Mouse (Mus musculus): ENCODE data around the gene Gm20403. TPM values are rescaled to one million over a fixed set of nuclear protein-coding genes. Genes with fewer than 3 reads are reported as not detected.

Gm20403 gene
- polyA plus RNA-seq, 1 experiment from 2014 or later, result not detected

DNA sequence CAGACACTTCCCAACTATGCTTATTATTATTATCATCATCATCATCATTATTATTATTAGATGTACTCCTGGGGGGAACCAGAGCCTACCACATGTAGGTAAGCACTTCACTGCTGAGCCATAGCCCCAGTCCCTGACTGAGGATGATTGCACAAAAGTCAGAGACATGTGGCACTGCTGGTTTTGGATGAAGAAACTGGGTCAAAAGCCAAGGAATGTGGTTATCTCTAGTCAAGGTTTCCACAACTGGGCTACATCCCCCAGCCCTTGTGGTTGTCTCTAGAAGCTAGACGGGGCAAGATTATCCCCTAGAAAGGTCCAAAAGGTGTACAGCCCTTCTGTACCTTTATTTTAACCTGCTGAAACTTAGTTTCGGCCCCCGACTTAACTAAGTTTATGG lies 6.5 kb upstream of the Gm20403 start:
- no peak overlapping the region for H3K27ac ChIP-seq (replicated peaks in 1 of 2; ENCODE audit: control insufficient read depth in 1 of 2, insufficient read depth in 1 of 2, low read depth in 2 of 2, low read length in 2 of 2)
- no peak overlapping the region for H3K4me3 ChIP-seq (ENCODE audit: control insufficient read depth in 1 of 2, insufficient read depth in 1 of 2, low read depth in 1 of 2, low read length in 2 of 2)
- no peaks in the 10 kb centered on the region for H3K27me3 ChIP-seq (ENCODE audit: control insufficient read depth, insufficient read depth, low read length)
- no peak overlapping the region for H3K9ac ChIP-seq (ENCODE audit: low read length)
- WGBS, result 70% methylated on average over 3 of the region's 3 CpGs
- no peaks in the 10 kb centered on the region for H3K36me3 ChIP-seq (ENCODE audit: control insufficient read depth, insufficient read depth, low read length)
- H3K4me1 ChIP-seq (ENCODE audit: control insufficient read depth in 2 of 2, insufficient read depth in 2 of 2, low read length in 2 of 2), result no peaks in the 10 kb centered on the region; a peak in 1 of 4 replicates
- no peaks in the 10 kb centered on the region for H3K9me3 ChIP-seq (ENCODE audit: control insufficient read depth, low read length)
- no peak for ATAC-seq (ENCODE audit: insufficient number of reproducible peaks, insufficient read depth, low FRiP score, low read depth)
- H3K4me2 ChIP-seq (ENCODE audit: low read length), result no peak overlapping the region

- no peak overlapping the region for H3K9ac ChIP-seq (ENCODE audit: low read length)
- no peaks in the 10 kb centered on the region for H3K9me3 ChIP-seq (ENCODE audit: control insufficient read depth, low read length)
- H3K36me3 ChIP-seq (ENCODE audit: control insufficient read depth, insufficient read depth, low read length), result no peaks in the 10 kb centered on the region
- no peak overlapping the region for H3K4me2 ChIP-seq (ENCODE audit: low read length)
- ATAC-seq (ENCODE audit: insufficient number of reproducible peaks, insufficient read depth, low FRiP score, low read depth), result no peak
- WGBS, result 71% methylated on average over 4 of the region's 4 CpGs
- H3K4me3 ChIP-seq (ENCODE audit: control insufficient read depth in 1 of 2, insufficient read depth in 1 of 2, low read depth in 1 of 2, low read length in 2 of 2), result no peak overlapping the region
- no peaks in the 10 kb centered on the region; a peak in 1 of 4 replicates for H3K4me1 ChIP-seq (ENCODE audit: control insufficient read depth in 2 of 2, insufficient read depth in 2 of 2, low read length in 2 of 2)
- no peaks in the 10 kb centered on the region for H3K27me3 ChIP-seq (ENCODE audit: control insufficient read depth, insufficient read depth, low read length)
- no peak overlapping the region for H3K27ac ChIP-seq (replicated peaks in 1 of 2; ENCODE audit: control insufficient read depth in 1 of 2, insufficient read depth in 1 of 2, low read depth in 2 of 2, low read length in 2 of 2)
Measured at GRCm38 (mm10) chr12:54988323-54988850, 2.1 kb upstream of the Gm20403 start.

DNA sequence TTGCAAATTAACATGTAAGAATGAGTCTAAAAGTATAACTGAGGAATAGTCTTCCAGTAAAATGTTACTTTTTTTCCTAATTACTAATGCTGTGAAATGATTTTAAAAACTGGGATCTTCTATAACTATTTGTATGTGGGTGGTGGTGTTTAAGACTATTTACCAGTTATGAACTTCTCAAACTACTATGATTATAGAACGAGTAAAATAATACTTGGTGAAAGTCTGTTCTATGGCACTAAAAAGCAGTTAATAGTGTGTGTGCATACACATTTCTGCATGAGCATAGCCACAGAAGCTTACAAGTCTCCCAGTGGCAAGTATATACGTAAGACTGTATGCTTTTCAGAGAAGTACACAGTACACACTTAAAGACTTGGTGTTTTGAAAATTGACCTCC lies 827 bp upstream of the Gm20403 start:
- H3K36me3 ChIP-seq (ENCODE audit: control insufficient read depth, insufficient read depth, low read length), result no peaks in the 10 kb centered on the region
- H3K4me3 ChIP-seq (ENCODE audit: control insufficient read depth in 1 of 2, insufficient read depth in 1 of 2, low read depth in 1 of 2, low read length in 2 of 2), result no peak overlapping the region
- WGBS, result 76% methylated on average over 2 of the region's 2 CpGs
- H3K4me1 ChIP-seq (ENCODE audit: control insufficient read depth in 2 of 2, insufficient read depth in 2 of 2, low read length in 2 of 2), result no peaks in the 10 kb centered on the region
- no peak overlapping the region for H3K27ac ChIP-seq (replicated peaks in 1 of 2; ENCODE audit: control insufficient read depth in 1 of 2, insufficient read depth in 1 of 2, low read depth in 2 of 2, low read length in 2 of 2)
- ATAC-seq (ENCODE audit: insufficient number of reproducible peaks, insufficient read depth, low FRiP score, low read depth), result no peak
- H3K4me2 ChIP-seq (ENCODE audit: low read length), result no peak overlapping the region
- H3K9me3 ChIP-seq (ENCODE audit: control insufficient read depth, low read length), result no peaks in the 10 kb centered on the region
- no peaks in the 10 kb centered on the region for H3K27me3 ChIP-seq (ENCODE audit: control insufficient read depth, insufficient read depth, low read length)
- no peak overlapping the region for H3K9ac ChIP-seq (ENCODE audit: low read length)

DNA sequence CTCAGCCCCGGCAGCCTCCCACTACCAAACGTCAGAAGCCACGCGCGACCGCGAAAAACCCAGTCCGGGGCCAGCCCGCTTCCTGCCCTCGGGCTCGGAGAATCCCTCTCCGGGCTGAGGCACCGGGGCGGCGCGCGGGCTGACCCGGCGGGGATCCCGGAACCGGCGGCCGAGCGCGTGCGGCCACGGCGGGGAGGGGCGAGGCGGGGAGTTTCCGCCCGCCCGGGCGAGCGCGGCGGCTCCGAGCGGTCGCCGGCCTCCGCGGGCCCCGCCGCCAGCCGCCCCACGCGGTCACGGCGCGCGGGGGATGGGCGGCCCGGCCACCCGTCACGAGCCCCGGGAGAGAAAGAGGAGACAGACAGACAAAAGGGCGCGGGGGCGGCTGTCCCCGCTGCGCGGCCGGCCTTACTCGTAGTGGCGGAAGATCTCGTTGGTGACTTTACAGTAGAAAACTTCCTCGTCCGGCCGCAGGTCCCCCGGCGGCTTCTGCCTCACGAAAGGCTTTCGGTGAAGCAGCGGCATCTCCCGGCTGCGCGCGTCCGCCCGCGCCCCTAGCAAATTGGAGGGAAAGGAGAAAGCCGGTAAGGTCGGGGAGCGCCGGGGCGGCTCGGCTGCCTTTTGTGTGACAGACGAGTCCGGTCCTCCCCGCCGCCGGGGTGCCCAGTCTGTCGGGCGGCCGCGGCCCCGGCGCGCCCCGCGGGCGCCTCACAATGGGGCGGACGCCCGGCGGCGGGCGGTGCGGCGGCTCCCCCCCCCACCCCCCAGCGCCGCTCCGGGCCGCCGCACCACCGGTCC lies 875 bp downstream of the Gm20403 start:
- Histone ChIP-seq H3K27me3 (ENCODE audit: control insufficient read depth, insufficient read depth, low read length) (no peaks in the 10 kb centered on the region), H3K9me3 (ENCODE audit: control insufficient read depth, low read length) (no peaks in the 10 kb centered on the region), H3K9ac (ENCODE audit: low read length) (peak overlapping the region; percentile 83), H3K4me2 (ENCODE audit: low read length) (peak overlapping the region; percentile 66), H3K4me1 (ENCODE audit: control insufficient read depth in 2 of 2, insufficient read depth in 2 of 2, low read length in 2 of 2) (no peaks in the 10 kb centered on the region), H3K27ac (replicated peaks in 1 of 2; ENCODE audit: control insufficient read depth in 1 of 2, insufficient read depth in 1 of 2, low read depth in 2 of 2, low read length in 2 of 2) (peak overlapping the region; percentile 82 to 94), H3K36me3 (ENCODE audit: control insufficient read depth, insufficient read depth, low read length) (peaks cover 6% of the 10 kb centered on the region; the same call in 1 of the 2 replicates), H3K4me3 (ENCODE audit: control insufficient read depth in 1 of 2, insufficient read depth in 1 of 2, low read depth in 1 of 2, low read length in 2 of 2) (peak overlapping the region; percentile 91 to 98)
- peak; percentile 60 for ATAC-seq (ENCODE audit: insufficient number of reproducible peaks, insufficient read depth, low FRiP score, low read depth)
- under 1% methylated on average over 101 of the region's 117 CpGs for WGBS

DNA sequence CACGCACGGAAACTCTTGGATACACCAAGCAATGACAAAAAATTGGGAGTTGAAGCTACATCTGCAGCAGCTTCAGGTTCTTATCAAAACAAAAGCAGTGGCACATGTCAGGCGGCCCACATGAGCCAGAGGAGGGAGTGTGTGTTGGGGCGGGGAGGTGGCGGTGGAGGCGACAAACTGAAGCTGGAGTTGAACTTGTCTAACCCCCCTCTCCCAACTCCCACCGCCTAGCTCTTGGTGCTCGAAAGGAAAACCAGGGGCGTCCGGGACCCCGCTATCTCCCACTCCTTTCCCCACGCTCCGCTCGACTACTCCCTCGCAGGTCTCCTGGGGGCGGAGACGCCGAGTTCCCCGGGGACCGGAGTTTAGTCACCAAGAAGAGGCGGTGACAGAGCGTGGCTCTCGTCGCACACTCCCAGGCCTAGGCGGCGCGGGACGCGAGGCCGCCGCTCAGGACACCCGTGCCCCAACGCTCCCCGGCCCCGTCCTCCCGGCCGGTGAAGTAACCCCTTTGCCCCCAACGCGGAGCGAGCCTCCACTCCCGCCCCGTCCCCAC lies 1.6 kb downstream of the Gm20403 start:
- peak overlapping the region; percentile 91 to 98 for H3K4me3 ChIP-seq (ENCODE audit: control insufficient read depth in 1 of 2, insufficient read depth in 1 of 2, low read depth in 1 of 2, low read length in 2 of 2)
- peak overlapping the region; percentile 66 for H3K4me2 ChIP-seq (ENCODE audit: low read length)
- peak overlapping the region; percentile 82 to 94 for H3K27ac ChIP-seq (replicated peaks in 1 of 2; ENCODE audit: control insufficient read depth in 1 of 2, insufficient read depth in 1 of 2, low read depth in 2 of 2, low read length in 2 of 2)
- 1% methylated on average over 34 of the region's 42 CpGs for WGBS
- ATAC-seq (ENCODE audit: insufficient number of reproducible peaks, insufficient read depth, low FRiP score, low read depth), result peak; percentile 76
- H3K9ac ChIP-seq (ENCODE audit: low read length), result peak overlapping the region; percentile 83
- peaks cover 6% of the 10 kb centered on the region; the same call in 1 of the 2 replicates for H3K36me3 ChIP-seq (ENCODE audit: control insufficient read depth, insufficient read depth, low read length)
- H3K27me3 ChIP-seq (ENCODE audit: control insufficient read depth, insufficient read depth, low read length), result no peaks in the 10 kb centered on the region
- no peaks in the 10 kb centered on the region for H3K9me3 ChIP-seq (ENCODE audit: control insufficient read depth, low read length)
- no peaks in the 10 kb centered on the region for H3K4me1 ChIP-seq (ENCODE audit: control insufficient read depth in 2 of 2, insufficient read depth in 2 of 2, low read length in 2 of 2)

DNA sequence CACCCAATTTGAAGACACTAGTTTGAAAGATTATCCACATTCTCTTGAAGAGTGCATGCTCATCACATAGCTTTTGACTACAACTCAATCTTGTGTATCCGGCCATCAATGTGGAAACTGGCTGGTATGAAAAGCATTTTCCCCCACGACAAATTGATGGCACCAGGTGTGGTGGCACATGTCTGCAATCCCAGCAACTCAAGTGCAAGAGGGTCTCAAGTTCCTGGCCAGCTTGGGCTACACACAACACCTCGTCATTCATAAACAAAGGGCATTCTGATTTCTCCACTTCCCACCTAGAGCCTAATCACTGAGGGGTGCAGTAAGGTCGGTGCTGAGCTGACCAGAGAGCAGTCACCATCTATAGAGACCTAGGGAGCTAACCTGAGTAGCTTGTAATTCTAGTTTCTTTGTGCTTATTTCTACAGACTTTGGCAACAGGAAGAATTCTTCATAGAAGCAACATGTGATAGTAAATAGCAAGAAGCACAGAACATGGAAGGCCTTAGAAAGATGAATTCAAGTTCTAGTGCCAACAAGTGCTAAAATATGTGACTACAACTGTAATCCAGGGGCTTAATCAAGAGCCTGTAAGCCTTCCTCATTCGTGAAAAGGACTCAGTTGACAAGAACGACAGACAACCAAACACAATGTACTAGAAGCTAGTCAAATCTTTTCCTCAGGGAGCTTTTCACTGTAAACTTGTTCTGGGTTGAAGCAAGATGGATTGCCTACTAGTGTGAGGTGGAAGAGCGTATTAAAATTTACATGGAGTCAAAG lies 3.2 kb downstream of the Gm20403 start:
- no peak overlapping the region for H3K4me3 ChIP-seq (ENCODE audit: control insufficient read depth in 1 of 2, insufficient read depth in 1 of 2, low read depth in 1 of 2, low read length in 2 of 2)
- WGBS, result 80% methylated on average over 7 of the region's 7 CpGs
- no peak for ATAC-seq (ENCODE audit: insufficient number of reproducible peaks, insufficient read depth, low FRiP score, low read depth)
- H3K36me3 ChIP-seq (ENCODE audit: control insufficient read depth, insufficient read depth, low read length), result peaks cover 6% of the 10 kb centered on the region; the same call in 1 of the 2 replicates
- H3K9me3 ChIP-seq (ENCODE audit: control insufficient read depth, low read length), result no peaks in the 10 kb centered on the region
- H3K27ac ChIP-seq (replicated peaks in 1 of 2; ENCODE audit: control insufficient read depth in 1 of 2, insufficient read depth in 1 of 2, low read depth in 2 of 2, low read length in 2 of 2), result no peak overlapping the region
- no peak overlapping the region for H3K4me2 ChIP-seq (ENCODE audit: low read length)
- H3K9ac ChIP-seq (ENCODE audit: low read length), result no peak overlapping the region
- no peaks in the 10 kb centered on the region for H3K4me1 ChIP-seq (ENCODE audit: control insufficient read depth in 2 of 2, insufficient read depth in 2 of 2, low read length in 2 of 2)
- H3K27me3 ChIP-seq (ENCODE audit: control insufficient read depth, insufficient read depth, low read length), result no peaks in the 10 kb centered on the region

DNA sequence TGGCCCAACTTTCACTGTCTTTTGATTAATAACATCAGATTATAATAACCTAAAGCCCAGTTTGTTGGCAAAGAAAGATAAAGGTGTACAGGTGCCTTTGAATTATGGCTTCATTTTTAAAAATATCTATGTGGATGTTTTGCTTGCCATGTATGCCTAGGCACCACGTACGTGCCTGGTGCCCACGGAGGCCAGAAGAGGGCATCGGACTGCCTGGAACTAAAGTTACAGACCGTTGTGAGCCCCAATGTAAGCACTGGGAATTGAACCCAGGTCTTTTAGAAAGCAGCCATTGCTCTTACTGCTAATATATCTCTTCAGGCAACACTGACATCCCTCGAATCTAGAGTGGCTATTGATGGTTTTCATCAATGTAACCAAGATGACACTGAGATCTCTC lies 4.4 kb downstream of the Gm20403 start:
- H3K9me3 ChIP-seq (ENCODE audit: control insufficient read depth, low read length), result no peaks in the 10 kb centered on the region
- no peaks in the 10 kb centered on the region for H3K4me1 ChIP-seq (ENCODE audit: control insufficient read depth in 2 of 2, insufficient read depth in 2 of 2, low read length in 2 of 2)
- WGBS, result 80% methylated on average over 6 of the region's 6 CpGs
- H3K36me3 ChIP-seq (ENCODE audit: control insufficient read depth, insufficient read depth, low read length), result peaks cover 6% of the 10 kb centered on the region; the same call in 1 of the 2 replicates
- H3K27ac ChIP-seq (replicated peaks in 1 of 2; ENCODE audit: control insufficient read depth in 1 of 2, insufficient read depth in 1 of 2, low read depth in 2 of 2, low read length in 2 of 2), result no peak overlapping the region
- no peak overlapping the region for H3K4me3 ChIP-seq (ENCODE audit: control insufficient read depth in 1 of 2, insufficient read depth in 1 of 2, low read depth in 1 of 2, low read length in 2 of 2)
- ATAC-seq (ENCODE audit: insufficient number of reproducible peaks, insufficient read depth, low FRiP score, low read depth), result no peak
- H3K9ac ChIP-seq (ENCODE audit: low read length), result no peak overlapping the region
- H3K4me2 ChIP-seq (ENCODE audit: low read length), result no peak overlapping the region
- no peaks in the 10 kb centered on the region for H3K27me3 ChIP-seq (ENCODE audit: control insufficient read depth, insufficient read depth, low read length)

Measured in heart, embryonic 14.5 days (tissue).